Mouse (Mus musculus) liver, embryonic 13.5 days (tissue): ENCODE data around the gene Plekha1. TPM values are rescaled to one million over a fixed set of nuclear protein-coding genes. Genes with fewer than 3 reads are reported as not detected.

Experiments
- ATAC-seq: fragments of 200-750 bp; cut with Nextera tagmentation; 2 replicates; pipeline ENCODE4 v1.8.0; 2017; ENCODE audit warnings: low read depth, mild to moderate bottlenecking, moderate number of reproducible peaks, moderate library complexity
- DNase-seq: peaks from one replicate; pipeline ENCODE4 v3.0.0; 2022
- H3K27ac ChIP-seq: fragments of 300-500 bp; sonication (generic); 2 replicates; pipeline ENCODE4 v1.5.1; 2015; ENCODE audit warnings: moderate library complexity, mild to moderate bottlenecking, inconsistent platforms
- H3K27me3 ChIP-seq: fragments of 300-500 bp; sonication (generic); 2 replicates; pipeline ENCODE4 v1.6.1; 2015; ENCODE audit warnings: mild to moderate bottlenecking, inconsistent platforms
- H3K36me3 ChIP-seq: fragments of 300-500 bp; sonication (generic); 2 replicates; pipeline ENCODE4 v1.6.1; 2015; ENCODE audit warnings: mild to moderate bottlenecking, inconsistent platforms
- H3K4me1 ChIP-seq: fragments of 300-500 bp; sonication (generic); replicated peaks from 2 replicates; pipeline ENCODE4 v1.6.1; 2015; ENCODE audit warnings: inconsistent platforms
- H3K4me2 ChIP-seq: fragments of 300-500 bp; sonication (generic); 2 replicates; pipeline ENCODE4 v1.6.1; 2015; ENCODE audit warnings: inconsistent platforms, mild to moderate bottlenecking, moderate library complexity
- H3K4me3 ChIP-seq: fragments of 300-500 bp; sonication (generic); replicated peaks from 2 replicates; pipeline ENCODE4 v1.5.1; 2015; ENCODE audit warnings: mild to moderate bottlenecking, inconsistent platforms
- H3K9ac ChIP-seq: fragments of 300-500 bp; sonication (generic); 2 replicates; pipeline ENCODE4 v1.6.1; 2015; ENCODE audit warnings: mild to moderate bottlenecking, inconsistent platforms
- H3K9me3 ChIP-seq: fragments of 300-500 bp; sonication (generic); replicated peaks from 2 replicates; pipeline ENCODE4 v1.6.1; 2016; ENCODE audit warnings: inconsistent platforms
- WGBS: fragments of 180-500 bp; shearing (Covaris S2); methylation state at CpG from one replicate; pipeline ENCODE4 v1.1.7; 2015; ENCODE audit not compliant: insufficient replicate concordance; 5-methylcytosine and 5-hydroxymethylcytosine counted together
- polyA plus RNA-seq: library from polyadenylated mRNA; unstranded; fragments of >200 nt; fragmentation: Nextera tagmentation; extraction: Ambion mirVana; gene quantifications from 2 replicates; pipeline ENCODE4 v1.2.1, GENCODE M21; 2015

The Plekha1 gene
- polyA plus RNA-seq, 1 experiment from 2014 or later: 9.3 TPM

GRCm38 (mm10) chr7:130944766-130945475, 79.4 kb downstream of the Plekha1 start:
- no peaks in the 10 kb centered on the region for H3K36me3 ChIP-seq
- 0 out of 2 replicates have a peak, but pooled peaks cover 6% of the 10 kb centered on the region for H3K27me3 ChIP-seq
- no peak overlapping the region for H3K4me2 ChIP-seq
- WGBS: 69% methylated on average over 11 of the region's 11 CpGs
- no peak overlapping the region for H3K27ac ChIP-seq
- H3K9me3 ChIP-seq: no peaks in the 10 kb centered on the region
- DNase-seq: no peak
- H3K4me1 ChIP-seq: no peaks in the 10 kb centered on the region
- H3K9ac ChIP-seq: no peak overlapping the region
- ATAC-seq: no peak
- no peak overlapping the region for H3K4me3 ChIP-seq

- WGBS: 64% methylated on average over 3 of the region's 3 CpGs
Measured at GRCm38 (mm10) chr7:130945730-130946129, 80.2 kb downstream of the Plekha1 start.

GRCm38 (mm10) chr7:130946303-130946702, 80.7 kb downstream of the Plekha1 start:
- no peak overlapping the region for H3K27ac ChIP-seq
- H3K9ac ChIP-seq: no peak overlapping the region
- no peaks in the 10 kb centered on the region for H3K27me3 ChIP-seq
- no peaks in the 10 kb centered on the region for H3K4me1 ChIP-seq
- WGBS: 76% methylated on average over 12 of the region's 12 CpGs
- no peaks in the 10 kb centered on the region for H3K36me3 ChIP-seq
- ATAC-seq (no peak), DNase-seq (no peak)
- no peaks in the 10 kb centered on the region for H3K9me3 ChIP-seq
- H3K4me2 ChIP-seq: no peak overlapping the region
- H3K4me3 ChIP-seq: no peak overlapping the region

More at GRCm38 (mm10) chr7:130945730-130946129, 80.2 kb downstream of the Plekha1 start:
- Histone ChIP-seq H3K27ac (no peak overlapping the region), H3K27me3 (0 out of 2 replicates have a peak, but pooled peaks cover 5% of the 10 kb centered on the region), H3K4me3 (no peak overlapping the region), H3K4me2 (no peak overlapping the region), H3K9ac (no peak overlapping the region), H3K36me3 (no peaks in the 10 kb centered on the region), H3K4me1 (no peaks in the 10 kb centered on the region), H3K9me3 (no peaks in the 10 kb centered on the region)
- DNase-seq (no peak), ATAC-seq (no peak)

- no peak overlapping the region for H3K27ac ChIP-seq
- H3K27me3 ChIP-seq: no peaks in the 10 kb centered on the region
- peak; percentile 43; the same call in 1 of the 2 replicates for ATAC-seq
- no peaks in the 10 kb centered on the region for H3K4me1 ChIP-seq
- no peak for DNase-seq
- H3K9ac ChIP-seq: no peak overlapping the region
- H3K36me3 ChIP-seq: no peaks in the 10 kb centered on the region
- WGBS: 8% methylated on average over 5 of the region's 5 CpGs
- no peak overlapping the region for H3K4me3 ChIP-seq
- no peaks in the 10 kb centered on the region for H3K9me3 ChIP-seq
- H3K4me2 ChIP-seq: no peak overlapping the region
Measured at GRCm38 (mm10) chr7:130948563-130949208, 83.1 kb downstream of the Plekha1 start.

GRCm38 (mm10) chr7:130949331-130949751, 83.8 kb downstream of the Plekha1 start:
- no peaks in the 10 kb centered on the region for H3K27me3 ChIP-seq
- no peak overlapping the region for H3K27ac ChIP-seq
- H3K36me3 ChIP-seq: no peaks in the 10 kb centered on the region
- no peak overlapping the region for H3K9ac ChIP-seq
- ATAC-seq (0 out of 2 replicates have a peak, but pooled peaks have one; percentile 7), DNase-seq (no peak)
- no peaks in the 10 kb centered on the region for H3K9me3 ChIP-seq
- WGBS: 16% methylated on average over 8 of the region's 8 CpGs
- H3K4me3 ChIP-seq: no peak overlapping the region
- H3K4me2 ChIP-seq: no peak overlapping the region
- H3K4me1 ChIP-seq: no peaks in the 10 kb centered on the region

- WGBS: 72% methylated on average over 7 of the region's 7 CpGs
- ATAC-seq (no peak), DNase-seq (no peak)
- no peaks in the 10 kb centered on the region for H3K9me3 ChIP-seq
- H3K36me3 ChIP-seq: no peaks in the 10 kb centered on the region
- no peaks in the 10 kb centered on the region for H3K27me3 ChIP-seq
- H3K9ac ChIP-seq: no peak overlapping the region
- H3K27ac ChIP-seq: no peak overlapping the region
- no peak overlapping the region for H3K4me2 ChIP-seq
- no peak overlapping the region for H3K4me3 ChIP-seq
- H3K4me1 ChIP-seq: no peaks in the 10 kb centered on the region
Measured at GRCm38 (mm10) chr7:130950482-130950881, 84.9 kb downstream of the Plekha1 start.

- Histone ChIP-seq H3K9me3 (no peaks in the 10 kb centered on the region), H3K4me1 (no peaks in the 10 kb centered on the region), H3K36me3 (no peaks in the 10 kb centered on the region), H3K27me3 (no peaks in the 10 kb centered on the region), H3K4me3 (no peak overlapping the region), H3K4me2 (no peak overlapping the region), H3K9ac (no peak overlapping the region), H3K27ac (no peak overlapping the region)
- whole genome bisulfite sequencing: 66% methylated on average over 5 of the region's 5 CpGs
- DNase-seq (no peak), ATAC-seq (no peak)
Measured at GRCm38 (mm10) chr7:130951004-130951403, 85.4 kb downstream of the Plekha1 start.

GRCm38 (mm10) chr7:130953376-130953775, 87.8 kb downstream of the Plekha1 start:
- Histone ChIP-seq H3K9me3 (no peaks in the 10 kb centered on the region), H3K4me2 (no peak overlapping the region), H3K27ac (no peak overlapping the region), H3K4me3 (no peak overlapping the region), H3K36me3 (no peaks in the 10 kb centered on the region), H3K4me1 (no peaks in the 10 kb centered on the region), H3K9ac (no peak overlapping the region), H3K27me3 (no peaks in the 10 kb centered on the region)
- 75% methylated on average over 10 of the region's 10 CpGs for WGBS
- no peak for ATAC-seq
- no peak for DNase-seq

- Histone ChIP-seq H3K4me2 (no peak overlapping the region), H3K27me3 (no peaks in the 10 kb centered on the region), H3K9me3 (no peaks in the 10 kb centered on the region), H3K9ac (no peak overlapping the region), H3K27ac (no peak overlapping the region), H3K4me1 (no peaks in the 10 kb centered on the region), H3K36me3 (no peaks in the 10 kb centered on the region), H3K4me3 (no peak overlapping the region)
- WGBS: 73% methylated on average over 10 of the region's 10 CpGs
- ATAC-seq (no peak), DNase-seq (no peak)
Measured at GRCm38 (mm10) chr7:130954177-130954601, 88.6 kb downstream of the Plekha1 start.

GRCm38 (mm10) chr7:130958551-130958950, 93.0 kb downstream of the Plekha1 start:
- Histone ChIP-seq H3K9ac (no peak overlapping the region), H3K27me3 (no peaks in the 10 kb centered on the region), H3K36me3 (no peaks in the 10 kb centered on the region), H3K4me2 (no peak overlapping the region), H3K9me3 (no peaks in the 10 kb centered on the region), H3K27ac (no peak overlapping the region), H3K4me1 (no peaks in the 10 kb centered on the region), H3K4me3 (no peak overlapping the region)
- 64% methylated on average over 7 of the region's 7 CpGs for WGBS
- no peak for ATAC-seq
- no peak for DNase-seq

- no peaks in the 10 kb centered on the region for H3K27me3 ChIP-seq
- no peak for ATAC-seq
- no peaks in the 10 kb centered on the region for H3K4me1 ChIP-seq
- no peak for DNase-seq
- H3K9me3 ChIP-seq: no peaks in the 10 kb centered on the region
- H3K27ac ChIP-seq: no peak overlapping the region
- H3K4me3 ChIP-seq: no peak overlapping the region
- no peak overlapping the region for H3K9ac ChIP-seq
- WGBS: 22% methylated on average over 7 of the region's 7 CpGs
- H3K4me2 ChIP-seq: no peak overlapping the region
- H3K36me3 ChIP-seq: no peaks in the 10 kb centered on the region
Measured at GRCm38 (mm10) chr7:130959868-130960267, 94.3 kb downstream of the Plekha1 start.
